Mouse (Mus musculus) cerebellum, postnatal 25 days (tissue): ENCODE measurements around the gene Mycl.

Experiments
- DNase-seq, 2 experiments: peaks; one replicate each; pipeline ENCODE4 v3.0.0; 2021; ENCODE audit warnings: mixed read lengths in 2 of 2

The Mycl gene

GRCm38 (mm10) chr4:123021591-123021990 is 26.1 kb downstream of the Mycl start:
- DNase-seq = no peak

DNA sequence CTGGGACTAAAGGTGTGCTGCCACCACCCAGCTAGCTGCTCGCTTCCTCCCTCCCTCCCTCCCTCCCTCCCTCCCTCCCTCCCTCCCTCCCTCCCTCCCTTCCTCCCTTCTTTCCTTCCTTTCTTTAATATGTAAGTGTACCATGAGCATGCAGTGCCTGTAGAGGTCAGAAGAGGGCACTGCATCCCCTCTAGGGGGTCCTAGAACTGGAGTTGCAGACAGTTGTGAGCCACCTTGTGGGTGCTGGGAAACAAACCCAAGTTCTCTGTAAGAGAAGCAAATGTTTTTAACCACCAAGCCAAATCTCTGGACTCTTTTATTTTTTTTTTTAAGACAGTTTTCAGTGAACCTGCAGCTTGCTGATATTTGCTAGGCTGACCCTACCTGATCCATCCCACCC is 27.4 kb downstream of the Mycl start:
- DNase-seq = no peak

DNA sequence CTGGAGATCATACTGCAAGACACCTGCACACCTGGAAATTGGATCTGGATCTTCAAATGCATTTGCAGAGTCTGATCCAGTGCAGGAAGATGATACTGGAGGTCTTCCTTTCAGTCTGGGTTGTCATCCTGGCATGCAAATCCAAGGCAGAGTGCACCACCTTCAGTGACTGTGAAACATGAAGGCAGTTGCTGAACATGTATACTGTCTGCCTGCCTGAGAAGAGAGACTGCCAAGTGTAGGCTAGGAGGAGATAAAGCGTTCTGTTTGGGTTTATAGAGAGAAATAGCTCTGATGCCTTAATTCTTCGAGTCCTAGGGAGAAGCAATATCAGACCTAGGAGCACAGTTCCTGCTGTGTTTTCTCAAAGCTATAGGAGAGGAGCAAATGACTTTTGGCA is 30.0 kb downstream of the Mycl start:
- DNase-seq = no peak

DNA sequence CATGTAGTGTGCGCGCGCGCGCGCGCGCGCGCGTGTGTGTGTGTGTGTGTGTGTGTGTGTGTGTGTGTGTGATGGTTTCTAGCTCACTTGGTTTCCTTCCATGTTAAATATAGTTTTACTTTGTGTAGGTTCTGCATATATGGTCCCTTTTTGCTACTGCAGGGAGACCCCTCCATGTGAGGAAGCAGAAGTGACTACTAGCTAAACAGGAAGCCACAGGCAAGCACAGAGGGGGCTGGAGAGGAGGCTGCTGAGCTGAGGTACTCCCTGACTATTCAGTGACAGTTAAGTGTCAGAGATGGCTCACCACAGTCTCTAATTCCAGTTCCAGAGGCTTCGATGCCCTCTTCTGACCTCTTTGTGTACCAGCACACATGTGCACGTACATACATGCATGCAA is 30.7 kb downstream of the Mycl start:
- no peak for DNase-seq

DNA sequence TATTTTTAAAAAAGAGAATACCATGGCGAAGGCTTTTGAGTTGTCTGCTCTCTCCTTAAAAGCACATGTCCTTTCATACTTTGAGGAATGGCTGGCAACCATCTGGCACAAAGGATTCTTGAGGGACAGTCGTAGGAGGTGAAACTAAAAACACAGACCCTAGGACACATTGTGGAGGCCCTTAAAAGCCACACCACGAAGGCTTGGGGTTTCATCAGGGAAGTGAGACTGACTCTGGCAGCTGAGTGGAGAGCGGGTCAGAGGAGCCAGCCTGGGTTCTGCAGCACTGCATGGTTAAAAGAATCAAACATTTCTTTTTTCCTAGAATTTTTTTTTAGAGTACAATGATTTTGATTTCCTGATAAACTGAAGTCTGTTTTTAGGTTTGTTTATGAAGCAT is 31.1 kb downstream of the Mycl start:
- DNase-seq = no peak

- DNase-seq = no peak
Observed at GRCm38 (mm10) chr4:123034841-123035240, 39.4 kb downstream of the Mycl start.

DNA sequence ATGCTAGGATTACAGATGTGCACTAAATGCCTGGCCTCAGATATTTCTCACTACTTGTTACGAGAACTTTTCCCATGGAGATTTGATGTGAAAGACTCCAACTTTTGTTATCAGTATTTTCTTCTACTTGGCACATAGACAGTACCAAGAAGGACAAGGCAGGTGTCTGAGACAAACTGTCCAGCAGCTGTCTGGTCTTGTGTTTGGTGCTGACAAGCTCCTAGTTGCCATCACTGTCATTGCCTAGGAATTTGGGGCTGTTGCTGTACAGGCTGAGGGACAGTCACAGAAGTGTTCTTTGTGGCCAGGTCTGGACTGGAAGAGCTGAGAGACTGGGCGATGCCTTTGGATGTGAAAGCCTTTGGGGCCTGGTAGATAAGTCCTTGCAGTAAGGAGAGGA is 40.2 kb downstream of the Mycl start:
- no peak for DNase-seq

- DNase-seq = no peak
Observed at GRCm38 (mm10) chr4:123036710-123037109, 41.3 kb downstream of the Mycl start.

- DNase-seq = no peak
Observed at GRCm38 (mm10) chr4:123041131-123041530, 45.7 kb downstream of the Mycl start.

- no peak for DNase-seq
Observed at GRCm38 (mm10) chr4:123043858-123044257, 48.4 kb downstream of the Mycl start.

DNA sequence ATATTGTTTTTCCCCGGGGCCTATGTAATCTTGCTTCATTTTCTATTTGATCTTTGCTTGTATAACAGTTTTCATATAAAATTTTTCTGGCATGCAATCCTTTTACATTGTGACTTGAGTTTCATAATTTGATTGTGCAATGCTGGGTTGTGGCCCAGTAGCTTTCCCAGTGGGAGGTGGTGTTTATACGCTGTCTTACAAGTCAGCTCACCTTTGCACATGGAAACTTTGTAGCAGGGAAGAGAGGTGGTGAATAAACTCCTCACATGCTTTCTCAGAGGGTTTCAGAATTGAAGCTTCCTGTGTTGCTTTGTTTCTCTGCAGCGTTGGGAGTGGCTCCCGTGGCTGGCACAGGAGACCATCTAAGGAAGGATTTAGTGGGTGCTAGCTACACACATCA is 49.4 kb downstream of the Mycl start:
- no peak for DNase-seq

- no peak for DNase-seq
Observed at GRCm38 (mm10) chr4:123046300-123046699, 50.8 kb downstream of the Mycl start.

DNA sequence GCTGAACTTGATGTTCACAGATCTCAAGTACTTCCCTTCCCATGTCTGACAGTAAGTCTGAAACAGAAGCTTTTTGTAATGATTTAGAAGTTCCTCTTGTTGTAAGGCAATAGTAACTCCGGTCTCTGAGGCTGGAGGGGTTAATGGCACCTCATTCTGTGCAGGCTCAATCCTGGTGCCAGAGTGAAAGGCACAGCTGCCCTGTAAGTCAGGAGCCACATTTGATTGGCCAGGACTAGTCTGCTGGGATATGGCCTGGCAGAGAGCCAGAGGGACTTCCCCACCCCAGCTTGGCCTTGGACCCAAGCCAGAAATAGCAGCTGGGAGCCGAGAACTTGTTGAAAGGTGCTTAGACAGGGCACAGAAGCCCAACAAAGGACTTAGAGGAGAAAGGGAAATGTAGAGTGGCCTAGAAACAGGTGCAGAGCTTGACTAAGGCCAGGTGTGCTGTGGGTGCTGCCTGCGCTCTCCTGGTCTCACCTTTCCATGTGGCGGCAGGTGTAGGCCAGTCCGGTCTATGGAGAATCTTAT is 55.3 kb downstream of the Mycl start:
- DNase-seq = peak; percentile 58 to 71
